Mouse (Mus musculus) hindbrain, embryonic 11.5 days (tissue): ENCODE results near the gene Asic2. TPM values are rescaled to one million over a fixed set of nuclear protein-coding genes. Genes with fewer than 3 reads are reported as not detected.

ENCODE experiments used
- ATAC-seq: fragments of 200-750 bp; cut with Nextera tagmentation; 2 replicates; pipeline ENCODE4 v1.8.0; 2017; ENCODE audit warnings: mild to moderate bottlenecking, moderate TSS enrichment, moderate library complexity; ENCODE audit not compliant: low FRiP score
- DNase-seq: peaks from one replicate; pipeline ENCODE4 v3.0.0-alpha.2; 2015; ENCODE audit warnings: low spot score
- H3K27ac ChIP-seq: fragments of 300-500 bp; sonication (generic); 2 replicates; pipeline ENCODE4 v1.5.1; 2014; ENCODE audit warnings: mild to moderate bottlenecking, low read depth, low read length
- H3K27me3 ChIP-seq: fragments of 300-500 bp; sonication (generic); 2 replicates; pipeline ENCODE4 v1.6.1; 2014; ENCODE audit warnings: mild to moderate bottlenecking, low read length, moderate library complexity, mixed read lengths; ENCODE audit not compliant: control insufficient read depth, insufficient read depth
- H3K36me3 ChIP-seq: fragments of 300-500 bp; sonication (generic); 2 replicates; pipeline ENCODE4 v1.6.1; 2014; ENCODE audit warnings: mild to moderate bottlenecking, low read length, moderate library complexity, mixed read lengths; ENCODE audit not compliant: control insufficient read depth, insufficient read depth
- H3K4me1 ChIP-seq: fragments of 300-500 bp; sonication (generic); replicated peaks from 2 replicates; pipeline ENCODE4 v1.6.1; 2014; ENCODE audit warnings: low read length, mixed read lengths; ENCODE audit not compliant: control insufficient read depth, insufficient read depth
- H3K4me2 ChIP-seq: fragments of 300-500 bp; sonication (generic); replicated peaks from 2 replicates; pipeline ENCODE4 v1.6.1; 2014; ENCODE audit warnings: mild to moderate bottlenecking, low read depth, low read length
- H3K4me3 ChIP-seq: fragments of 300-500 bp; sonication (generic); 2 replicates; pipeline ENCODE4 v1.5.1; 2014; ENCODE audit warnings: low read depth, low read length
- H3K9ac ChIP-seq: fragments of 300-500 bp; sonication (generic); 2 replicates; pipeline ENCODE4 v1.6.1; 2014; ENCODE audit warnings: low read depth, low read length
- H3K9me3 ChIP-seq: fragments of 300-500 bp; sonication (generic); 2 replicates; pipeline ENCODE4 v1.6.1; 2016; ENCODE audit warnings: low read length; ENCODE audit not compliant: control insufficient read depth
- WGBS: fragments of 180-500 bp; shearing (Covaris S2); extraction: QIAGEN DNeasy Blood & Tissue Kit; methylation state at CpG from one replicate; pipeline ENCODE4 v1.1.7; 2014; 5-methylcytosine and 5-hydroxymethylcytosine counted together
- polyA plus RNA-seq: library from polyadenylated mRNA; unstranded; fragments of >200 nt; fragmentation: Nextera tagmentation; extraction: Ambion mirVana; gene quantifications from 2 replicates; pipeline ENCODE4 v1.2.1, GENCODE M21; 2014

The Asic2 gene
- polyA plus RNA-seq, 1 experiment from 2014 or later, result 1.7 TPM

- Histone ChIP-seq H3K36me3 (no peaks in the 10 kb centered on the region), H3K27me3 (no peaks in the 10 kb centered on the region), H3K9ac (no peak overlapping the region), H3K9me3 (no peaks in the 10 kb centered on the region), H3K4me1 (no peaks in the 10 kb centered on the region), H3K4me3 (no peak overlapping the region), H3K4me2 (no peak overlapping the region), H3K27ac (no peak overlapping the region)
- no peak for ATAC-seq
- DNase-seq, result no peak
- 95% methylated on average over 1 of the region's 1 CpGs for WGBS
These were observed 479.0 kb downstream of the Asic2 start for GRCm38 (mm10) chr11:81489144-81489735.

DNA sequence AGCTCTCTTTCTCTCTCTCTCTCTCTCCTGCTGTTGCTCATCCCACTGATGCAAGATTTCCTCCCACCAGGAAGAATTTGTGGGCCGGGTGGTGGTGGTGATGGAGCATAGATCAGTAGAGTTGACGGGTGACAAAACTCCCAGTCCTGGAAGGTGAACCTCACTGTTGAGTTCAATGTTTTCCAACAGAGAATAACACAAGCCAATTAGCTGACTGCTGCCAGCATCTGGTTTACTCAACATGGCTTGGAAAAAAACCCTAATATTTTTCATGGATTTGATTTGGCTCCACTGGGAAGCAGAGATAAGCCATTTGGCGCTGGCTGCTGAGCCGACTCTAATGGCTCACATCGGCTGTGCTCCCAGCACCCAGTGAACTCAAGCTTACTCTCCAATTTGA, 479.6 kb downstream of the Asic2 start:
- 84% methylated on average over 5 of the region's 5 CpGs for WGBS
- H3K9me3 ChIP-seq, result no peaks in the 10 kb centered on the region

GRCm38 (mm10) chr11:81486265-81486940, 481.9 kb downstream of the Asic2 start:
- no peak overlapping the region for H3K4me2 ChIP-seq
- no peaks in the 10 kb centered on the region for H3K4me1 ChIP-seq
- H3K4me3 ChIP-seq, result no peak overlapping the region
- no peak for ATAC-seq
- DNase-seq, result peak; percentile 51
- 19% methylated on average over 6 of the region's 6 CpGs for WGBS
- H3K27ac ChIP-seq, result no peak overlapping the region
- no peaks in the 10 kb centered on the region for H3K27me3 ChIP-seq
- no peaks in the 10 kb centered on the region for H3K36me3 ChIP-seq
- H3K9ac ChIP-seq, result no peak overlapping the region
- H3K9me3 ChIP-seq, result no peaks in the 10 kb centered on the region

More for the DNA sequence above, 479.6 kb downstream of the Asic2 start:
- Histone ChIP-seq H3K36me3 (no peaks in the 10 kb centered on the region), H3K4me1 (no peaks in the 10 kb centered on the region), H3K4me2 (no peak overlapping the region), H3K9ac (no peak overlapping the region), H3K4me3 (no peak overlapping the region), H3K27me3 (no peaks in the 10 kb centered on the region), H3K27ac (no peak overlapping the region)
- ATAC-seq (no peak), DNase-seq (no peak)

DNA sequence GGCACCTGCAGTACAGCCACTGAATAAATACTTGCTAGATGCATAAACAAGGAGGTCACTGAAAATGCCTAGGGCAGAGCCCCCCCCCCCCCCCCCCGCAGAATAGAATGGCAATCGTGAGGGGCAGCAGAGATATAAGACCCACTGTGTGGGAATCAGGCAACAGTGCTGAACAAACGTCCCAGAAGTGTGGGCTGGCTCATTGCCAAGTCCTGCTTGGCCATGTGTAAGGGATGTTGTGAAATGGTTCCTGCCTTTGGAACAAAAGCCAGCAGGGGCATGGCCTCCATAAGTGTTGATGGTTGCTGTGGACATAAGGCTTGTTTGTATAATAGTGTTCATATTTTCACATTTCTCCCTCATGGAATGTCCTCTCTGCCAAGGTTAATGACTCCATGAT, 487.1 kb downstream of the Asic2 start:
- DNase-seq (no peak), ATAC-seq (no peak)
- Histone ChIP-seq H3K4me3 (no peak overlapping the region), H3K27me3 (no peaks in the 10 kb centered on the region), H3K9me3 (no peaks in the 10 kb centered on the region), H3K4me1 (no peaks in the 10 kb centered on the region), H3K27ac (no peak overlapping the region), H3K4me2 (no peak overlapping the region), H3K9ac (no peak overlapping the region), H3K36me3 (no peaks in the 10 kb centered on the region)
- WGBS, result 57% methylated on average over 2 of the region's 3 CpGs

GRCm38 (mm10) chr11:81476231-81476630, 492.0 kb downstream of the Asic2 start:
- ATAC-seq, result no peak

DNA sequence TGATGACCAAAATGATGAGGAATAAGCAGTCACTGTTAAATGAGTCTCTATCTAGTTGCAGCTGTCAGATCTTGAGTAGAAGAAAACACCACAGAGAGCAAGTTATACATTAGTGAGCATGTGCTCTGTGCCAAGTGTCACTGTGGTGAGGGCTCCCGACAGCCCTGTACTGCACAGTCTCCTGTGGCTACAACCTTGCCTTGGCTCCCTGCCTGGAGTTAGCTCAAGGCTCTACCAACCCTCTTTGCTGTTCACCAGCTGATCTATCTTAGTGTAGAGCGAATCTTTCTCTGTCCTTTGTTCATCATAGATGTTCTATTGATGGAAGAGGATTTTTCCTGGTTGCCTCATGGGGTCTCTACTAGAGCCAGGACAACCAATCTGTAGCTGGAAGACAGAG, 494.1 kb downstream of the Asic2 start:
- Histone ChIP-seq H3K4me1 (no peaks in the 10 kb centered on the region), H3K4me3 (no peak overlapping the region), H3K9me3 (no peaks in the 10 kb centered on the region), H3K9ac (no peak overlapping the region), H3K27me3 (no peaks in the 10 kb centered on the region), H3K27ac (no peak overlapping the region), H3K4me2 (no peak overlapping the region), H3K36me3 (no peaks in the 10 kb centered on the region)
- DNase-seq, result no peak
- ATAC-seq, result no peak
- 90% methylated on average over 2 of the region's 2 CpGs for WGBS

More at GRCm38 (mm10) chr11:81476231-81476630, 492.0 kb downstream of the Asic2 start:
- Histone ChIP-seq H3K9ac (no peak overlapping the region), H3K36me3 (no peaks in the 10 kb centered on the region), H3K9me3 (no peaks in the 10 kb centered on the region), H3K4me3 (no peak overlapping the region), H3K27ac (no peak overlapping the region), H3K27me3 (no peaks in the 10 kb centered on the region), H3K4me1 (no peaks in the 10 kb centered on the region), H3K4me2 (no peak overlapping the region)
- DNase-seq, result peak; percentile 47

DNA sequence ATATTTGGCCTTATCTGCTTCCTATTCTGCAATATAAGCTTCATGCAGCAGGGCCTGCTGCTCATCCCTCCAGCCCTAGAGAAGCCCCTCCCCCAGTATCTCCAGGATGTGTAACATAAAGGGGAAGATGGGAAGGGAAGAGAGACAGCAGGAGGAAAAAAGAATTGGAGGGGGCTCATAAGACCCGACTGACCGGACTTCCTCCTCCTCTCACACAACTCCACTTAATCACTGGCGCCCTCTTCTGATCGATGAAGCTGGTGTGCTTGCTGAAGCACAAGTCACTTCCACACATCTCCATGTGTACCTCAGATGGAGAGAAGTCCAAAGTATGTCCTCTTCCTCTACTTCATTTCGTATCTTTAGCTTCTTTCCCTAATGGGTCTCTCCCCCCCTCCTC, 506.1 kb downstream of the Asic2 start:
- Histone ChIP-seq H3K36me3 (no peaks in the 10 kb centered on the region), H3K4me2 (no peak overlapping the region), H3K9me3 (no peaks in the 10 kb centered on the region), H3K4me3 (no peak overlapping the region), H3K27me3 (no peaks in the 10 kb centered on the region), H3K27ac (no peak overlapping the region), H3K9ac (no peak overlapping the region), H3K4me1 (no peaks in the 10 kb centered on the region)
- ATAC-seq, result no peak
- DNase-seq, result peak; percentile 68
- 12% methylated on average over 5 of the region's 5 CpGs for WGBS

GRCm38 (mm10) chr11:81461748-81462147, 506.5 kb downstream of the Asic2 start:
- DNase-seq (no peak), ATAC-seq (no peak)
- Histone ChIP-seq H3K4me2 (no peak overlapping the region), H3K27me3 (no peaks in the 10 kb centered on the region), H3K27ac (no peak overlapping the region), H3K4me1 (no peaks in the 10 kb centered on the region), H3K4me3 (no peak overlapping the region), H3K9ac (no peak overlapping the region), H3K36me3 (no peaks in the 10 kb centered on the region), H3K9me3 (no peaks in the 10 kb centered on the region)
- 16% methylated on average over 4 of the region's 4 CpGs for WGBS

GRCm38 (mm10) chr11:81454921-81455320, 513.3 kb downstream of the Asic2 start:
- H3K4me1 ChIP-seq, result peaks cover 7% of the 10 kb centered on the region; the same call in 1 of the 2 replicates
- no peak overlapping the region for H3K9ac ChIP-seq
- ATAC-seq (no peak), DNase-seq (no peak)
- no peaks in the 10 kb centered on the region for H3K27me3 ChIP-seq
- 93% methylated on average over 4 of the region's 4 CpGs for whole genome bisulfite sequencing
- no peak overlapping the region for H3K4me2 ChIP-seq
- no peaks in the 10 kb centered on the region for H3K36me3 ChIP-seq
- no peak overlapping the region for H3K4me3 ChIP-seq
- H3K9me3 ChIP-seq, result no peaks in the 10 kb centered on the region
- H3K27ac ChIP-seq, result no peak overlapping the region
